Mouse (Mus musculus): Measurements from ENCODE around the gene Mapk11. TPM values are rescaled to one million over a fixed set of nuclear protein-coding genes. Genes with fewer than 3 reads are reported as not detected.

Gene Mapk11
- polyA plus RNA-seq, 1 experiment, result 0.29 TPM

GRCm38 (mm10) chr15:89175411-89176155, 26.2 kb upstream of the Mapk11 start:
- Histone ChIP-seq H3K4me1 (peaks cover 91% of the 10 kb centered on the region), H3K36me3 (replicated peaks; ENCODE audit: low read length) (no peaks in the 10 kb centered on the region), H3K27me3 (replicated peaks) (peaks cover 95% of the 10 kb centered on the region), H3K9me3 (no peaks in the 10 kb centered on the region), H3K4me3 (replicated peaks) (no peak overlapping the region)
- no peak for TF ChIP-seq FLI1 (IDR thresholded peaks at IDR 0.05; ENCODE audit: low read length)
- no peak for TF ChIP-seq GATA1 (IDR thresholded peaks at IDR 0.05; ENCODE audit: borderline replicate concordance, low read length)

GRCm38 (mm10) chr15:89174889-89175339, 25.5 kb upstream of the Mapk11 start:
- Histone ChIP-seq H3K4me1 (peaks cover 91% of the 10 kb centered on the region), H3K36me3 (replicated peaks; ENCODE audit: low read length) (peaks cover 3% of the 10 kb centered on the region), H3K4me3 (replicated peaks) (no peak overlapping the region), H3K27me3 (replicated peaks) (peaks cover 95% of the 10 kb centered on the region), H3K9me3 (no peaks in the 10 kb centered on the region)
- no peak for TF ChIP-seq GATA1 (IDR thresholded peaks at IDR 0.05; ENCODE audit: borderline replicate concordance, low read length)
- no peak for TF ChIP-seq FLI1 (IDR thresholded peaks at IDR 0.05; ENCODE audit: low read length)

DNA sequence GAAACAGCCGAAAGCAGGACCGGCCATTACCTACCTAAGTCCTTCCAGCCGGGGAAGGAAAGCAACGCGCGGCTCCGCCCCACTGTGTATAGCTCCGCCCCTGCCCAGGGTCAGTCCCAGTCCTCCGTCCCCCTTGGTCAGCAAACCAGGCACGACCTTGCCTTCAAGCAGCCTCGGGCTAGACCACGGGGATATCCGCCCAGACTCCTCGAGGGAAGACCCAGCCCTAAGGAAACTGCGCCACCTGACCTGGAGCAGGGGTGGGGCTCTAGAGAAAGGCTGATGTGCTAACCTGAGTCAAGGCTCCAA, 24.4 kb upstream of the Mapk11 start:
- Histone ChIP-seq H3K4me3 (replicated peaks) (peak overlapping the region; percentile 89), H3K9me3 (no peaks in the 10 kb centered on the region), H3K4me1 (peaks cover 87% of the 10 kb centered on the region), H3K27me3 (replicated peaks) (peaks cover 96% of the 10 kb centered on the region), H3K36me3 (replicated peaks; ENCODE audit: low read length) (peaks cover 14% of the 10 kb centered on the region)
- TF ChIP-seq FLI1 (IDR thresholded peaks at IDR 0.05; ENCODE audit: low read length) (no peak), GATA1 (IDR thresholded peaks at IDR 0.05; ENCODE audit: borderline replicate concordance, low read length) (no peak)

DNA sequence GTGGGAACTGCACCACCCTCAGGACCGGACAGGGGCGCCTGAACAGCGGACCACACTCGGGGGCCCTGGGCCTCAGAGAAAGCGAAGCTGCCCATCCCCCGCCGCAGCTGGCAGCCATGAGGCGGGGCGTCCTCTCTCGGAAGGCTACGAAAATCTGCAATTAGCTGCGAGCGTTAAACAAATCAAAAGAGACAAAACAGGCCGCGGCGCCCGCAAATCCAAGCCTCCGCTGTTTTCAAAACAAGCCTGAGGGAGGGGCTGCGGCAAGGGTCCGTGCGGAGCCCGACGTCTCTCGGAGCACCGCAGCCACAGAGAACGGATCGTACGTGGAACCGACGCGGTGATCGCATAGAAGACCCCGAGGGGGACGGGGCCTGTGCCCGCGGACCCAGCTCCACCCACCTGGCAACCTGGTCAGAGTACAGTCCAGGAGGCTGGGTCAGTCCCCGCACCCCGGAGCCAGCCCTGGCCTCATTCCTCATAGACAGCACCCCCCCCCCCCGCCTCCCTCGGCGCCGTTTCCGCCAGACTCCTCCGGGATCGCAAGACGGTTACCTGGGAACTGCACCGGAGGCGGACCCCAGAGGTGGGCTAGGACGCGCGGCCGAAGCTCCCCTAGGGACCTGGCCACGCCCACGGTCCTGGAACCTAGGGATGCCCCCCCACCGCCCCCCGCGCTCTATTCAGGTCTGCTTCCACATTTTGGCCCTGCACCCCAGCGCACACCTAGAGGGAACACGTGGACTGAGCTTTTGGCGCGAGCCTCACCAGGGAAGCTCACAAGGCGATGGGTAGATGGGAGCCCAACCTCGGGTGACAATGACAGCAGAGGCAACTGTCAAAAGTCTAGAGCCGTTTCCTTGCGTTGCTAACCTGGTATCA, 23.8 kb upstream of the Mapk11 start:
- Histone ChIP-seq H3K9me3 (no peaks in the 10 kb centered on the region), H3K4me1 (peaks cover 81% of the 10 kb centered on the region), H3K36me3 (replicated peaks; ENCODE audit: low read length) (peaks cover 16% of the 10 kb centered on the region), H3K4me3 (replicated peaks) (peak overlapping the region; percentile 89), H3K27me3 (replicated peaks) (peaks cover 92% of the 10 kb centered on the region)
- TF ChIP-seq GATA1 (IDR thresholded peaks at IDR 0.05; ENCODE audit: borderline replicate concordance, low read length) (no peak), FLI1 (IDR thresholded peaks at IDR 0.05; ENCODE audit: low read length) (no peak)

DNA sequence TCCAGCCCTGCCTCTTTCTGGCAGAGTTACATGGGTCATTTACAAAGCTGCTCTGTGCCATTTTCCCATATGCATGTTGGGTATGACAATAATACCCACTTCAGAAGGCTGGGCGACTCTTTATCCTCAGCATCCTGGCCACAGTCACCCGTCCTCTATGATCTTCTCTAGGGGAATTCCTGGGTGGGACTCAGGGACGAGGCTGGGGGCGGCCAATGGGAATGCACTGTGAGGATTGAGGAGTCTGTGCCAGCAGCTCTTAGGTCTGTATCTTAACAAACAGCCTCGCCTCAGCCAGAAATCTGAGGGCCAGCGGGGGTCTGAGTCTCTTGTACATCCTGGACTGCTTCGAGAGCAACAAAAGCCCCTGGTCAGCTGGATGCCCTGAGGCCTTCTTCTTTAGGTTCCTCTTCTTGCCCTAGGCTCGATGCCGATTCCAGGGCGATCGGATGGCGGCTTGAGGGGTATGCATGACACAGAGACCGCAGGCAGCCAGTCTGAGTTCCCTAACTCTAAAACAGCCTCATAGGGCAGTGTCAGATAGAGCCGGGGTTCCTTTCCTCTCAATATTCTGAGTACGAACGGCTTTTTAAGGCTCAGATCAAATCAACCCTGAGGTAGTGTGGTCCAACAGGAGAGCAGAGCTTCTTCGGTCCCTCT, 23.0 kb upstream of the Mapk11 start:
- H3K9me3 ChIP-seq, result no peaks in the 10 kb centered on the region
- H3K36me3 ChIP-seq (replicated peaks; ENCODE audit: low read length), result peaks cover 24% of the 10 kb centered on the region
- H3K4me1 ChIP-seq, result peaks cover 72% of the 10 kb centered on the region
- peaks cover 94% of the 10 kb centered on the region for H3K27me3 ChIP-seq (replicated peaks)
- H3K4me3 ChIP-seq (replicated peaks), result peak overlapping the region; percentile 89
- TF ChIP-seq FLI1 (IDR thresholded peaks at IDR 0.05; ENCODE audit: low read length) (no peak), GATA1 (IDR thresholded peaks at IDR 0.05; ENCODE audit: borderline replicate concordance, low read length) (no peak)

GRCm38 (mm10) chr15:89171526-89172051, 22.2 kb upstream of the Mapk11 start:
- no peaks in the 10 kb centered on the region for H3K9me3 ChIP-seq
- no peak for TF ChIP-seq FLI1 (IDR thresholded peaks at IDR 0.05; ENCODE audit: low read length)
- TF ChIP-seq GATA1 (IDR thresholded peaks at IDR 0.05; ENCODE audit: borderline replicate concordance, low read length), result no peak
- no peak overlapping the region for H3K4me3 ChIP-seq (replicated peaks)
- peaks cover 64% of the 10 kb centered on the region for H3K4me1 ChIP-seq
- peaks cover 33% of the 10 kb centered on the region for H3K36me3 ChIP-seq (replicated peaks; ENCODE audit: low read length)
- peaks cover 88% of the 10 kb centered on the region for H3K27me3 ChIP-seq (replicated peaks)

- peaks cover 49% of the 10 kb centered on the region for H3K4me1 ChIP-seq
- H3K27me3 ChIP-seq (replicated peaks), result peaks cover 86% of the 10 kb centered on the region
- H3K36me3 ChIP-seq (replicated peaks; ENCODE audit: low read length), result peaks cover 47% of the 10 kb centered on the region
- H3K4me3 ChIP-seq (replicated peaks), result no peak overlapping the region
- no peaks in the 10 kb centered on the region for H3K9me3 ChIP-seq
- TF ChIP-seq GATA1 (IDR thresholded peaks at IDR 0.05; ENCODE audit: borderline replicate concordance, low read length), result no peak
These were observed 20.7 kb upstream of the Mapk11 start for GRCm38 (mm10) chr15:89170102-89170501.

- TF ChIP-seq FLI1 (IDR thresholded peaks at IDR 0.05; ENCODE audit: low read length), result no peak
- no peak for TF ChIP-seq GATA1 (IDR thresholded peaks at IDR 0.05; ENCODE audit: borderline replicate concordance, low read length)
- H3K9me3 ChIP-seq, result no peaks in the 10 kb centered on the region
- H3K36me3 ChIP-seq (replicated peaks; ENCODE audit: low read length), result peaks cover 54% of the 10 kb centered on the region
- H3K4me1 ChIP-seq, result peaks cover 43% of the 10 kb centered on the region
- H3K27me3 ChIP-seq (replicated peaks), result peaks cover 84% of the 10 kb centered on the region
- no peak overlapping the region for H3K4me3 ChIP-seq (replicated peaks)
These were observed 20.0 kb upstream of the Mapk11 start for GRCm38 (mm10) chr15:89169431-89169830.

GRCm38 (mm10) chr15:89168922-89169321, 19.5 kb upstream of the Mapk11 start:
- Histone ChIP-seq H3K4me3 (replicated peaks) (no peak overlapping the region), H3K36me3 (replicated peaks; ENCODE audit: low read length) (peaks cover 59% of the 10 kb centered on the region), H3K4me1 (peaks cover 38% of the 10 kb centered on the region), H3K9me3 (no peaks in the 10 kb centered on the region), H3K27me3 (replicated peaks) (peaks cover 84% of the 10 kb centered on the region)
- TF ChIP-seq FLI1 (IDR thresholded peaks at IDR 0.05; ENCODE audit: low read length) (no peak), GATA1 (IDR thresholded peaks at IDR 0.05; ENCODE audit: borderline replicate concordance, low read length) (no peak)

Data from megakaryocyte, embryonic 14.5 days (primary cell).